Mouse (Mus musculus): Measurements from ENCODE around the gene Emc8. TPM values are rescaled to one million over a fixed set of nuclear protein-coding genes. Genes with fewer than 3 reads are reported as not detected.
A peak's percentile ranks its signal among the peaks of the same experiment; 100 is the strongest.

Gene Emc8
- polyA plus RNA-seq, 1 experiment from 2014 or later: 220 TPM

- H3K27me3 ChIP-seq: no peaks in the 10 kb centered on the region
- peak within 1 kb of the TSS; percentile 98 for H3K9ac ChIP-seq
- peaks cover 28% of the 10 kb centered on the region for H3K36me3 ChIP-seq
- no peaks in the 10 kb centered on the region for H3K9me3 ChIP-seq (replicated peaks)
- peaks cover 50% of the 10 kb centered on the region for H3K4me1 ChIP-seq
- ATAC-seq (ENCODE audit: insufficient number of reproducible peaks, low FRiP score, low TSS enrichment, low read depth): peak; percentile 95
- peak within 1 kb of the TSS; percentile 85 for H3K4me2 ChIP-seq (replicated peaks)
- WGBS: under 1% methylated on average over 103 of the region's 105 CpGs
- H3K4me3 ChIP-seq (replicated peaks): peak within 1 kb of the TSS; percentile 99
- H3K27ac ChIP-seq (replicated peaks): peak within 1 kb of the TSS; percentile 92
These were observed 606 bp downstream of the Emc8 start, which contains the start of the genes Gm27021 and Cox4i1 for GRCm38 (mm10) chr8:120667561-120668373. Gm27021 (minus strand) TSS chr8:120668079. Cox4i1 (plus strand) TSS chr8:120668222.

GRCm38 (mm10) chr8:120666807-120667470, 1.4 kb downstream of the Emc8 start:
- peak overlapping the region; percentile 99 for H3K4me3 ChIP-seq (replicated peaks)
- peak overlapping the region; percentile 85 for H3K4me2 ChIP-seq (replicated peaks)
- peak overlapping the region; percentile 98 for H3K9ac ChIP-seq
- H3K27ac ChIP-seq (replicated peaks): peak overlapping the region; percentile 92
- H3K9me3 ChIP-seq (replicated peaks): no peaks in the 10 kb centered on the region
- no peak for ATAC-seq (ENCODE audit: insufficient number of reproducible peaks, low FRiP score, low TSS enrichment, low read depth)
- no peaks in the 10 kb centered on the region for H3K27me3 ChIP-seq
- H3K4me1 ChIP-seq: peaks cover 50% of the 10 kb centered on the region
- peaks cover 20% of the 10 kb centered on the region for H3K36me3 ChIP-seq
- WGBS: under 1% methylated on average over 17 of the region's 17 CpGs

DNA sequence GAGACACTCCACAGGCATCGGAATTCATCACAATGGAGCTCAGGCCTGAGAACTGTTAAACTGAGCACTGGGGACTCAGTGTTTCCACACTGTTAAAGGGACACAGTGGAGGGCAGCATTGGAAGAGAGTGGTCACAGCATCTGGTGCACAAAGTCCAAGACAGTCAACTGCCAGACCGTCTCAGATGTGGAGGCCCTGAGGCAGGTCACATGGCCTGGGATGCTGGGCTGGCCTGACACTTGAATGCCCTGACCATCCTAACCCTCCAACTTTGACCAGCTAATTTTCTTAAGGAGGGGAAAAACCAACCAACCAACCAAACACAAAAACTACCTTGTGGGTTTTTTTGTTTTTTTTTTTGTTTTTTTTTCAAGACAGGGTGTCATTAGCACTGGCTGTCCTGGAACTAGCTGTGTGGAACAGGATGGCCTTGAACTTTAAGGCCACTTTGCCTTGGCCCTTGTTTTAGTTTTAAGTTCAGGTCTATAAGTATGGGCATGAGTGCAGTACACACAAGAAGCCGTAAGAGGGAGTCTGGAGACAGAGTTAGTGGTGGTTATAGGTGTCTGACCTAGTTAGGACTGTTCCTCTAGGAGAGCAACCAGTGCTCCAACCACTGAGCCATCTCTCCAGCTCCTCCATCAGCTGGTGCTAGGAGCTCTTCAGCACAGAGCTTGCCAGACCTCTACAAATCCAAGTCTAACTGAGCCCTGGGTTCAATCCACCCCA, 2.5 kb downstream of the Emc8 start:
- Histone ChIP-seq H3K4me1 (peaks cover 46% of the 10 kb centered on the region), H3K36me3 (peaks cover 11% of the 10 kb centered on the region), H3K9ac (no peak overlapping the region), H3K4me2 (replicated peaks) (peak overlapping the region; percentile 85), H3K4me3 (replicated peaks) (peak overlapping the region; percentile 99), H3K27ac (replicated peaks) (no peak overlapping the region), H3K27me3 (no peaks in the 10 kb centered on the region), H3K9me3 (replicated peaks) (no peaks in the 10 kb centered on the region)
- no peak for ATAC-seq (ENCODE audit: insufficient number of reproducible peaks, low FRiP score, low TSS enrichment, low read depth)
- WGBS: 66% methylated on average over 3 of the region's 3 CpGs

DNA sequence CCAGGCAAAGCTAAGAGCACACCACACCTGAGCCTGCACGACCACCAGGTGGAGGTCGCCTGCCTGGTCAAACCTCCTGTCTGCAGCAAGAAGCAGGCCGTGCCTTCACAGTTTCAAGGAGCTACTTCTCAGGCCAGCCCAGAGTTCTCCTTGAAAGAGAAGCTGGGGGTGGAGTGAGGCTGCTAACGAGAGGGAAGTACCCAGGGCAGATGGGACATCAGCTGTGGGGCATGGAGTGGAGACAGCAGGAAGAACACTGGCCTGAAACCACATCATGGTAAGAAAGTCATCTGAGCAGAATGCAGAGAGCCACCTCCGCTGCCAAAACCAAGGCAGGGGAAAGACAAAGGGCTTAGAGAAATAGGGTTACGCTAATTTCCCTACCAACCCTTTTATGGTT, 3.8 kb downstream of the Emc8 start:
- Histone ChIP-seq H3K9ac (no peak overlapping the region), H3K4me2 (replicated peaks) (no peak overlapping the region), H3K9me3 (replicated peaks) (no peaks in the 10 kb centered on the region), H3K36me3 (peaks cover 5% of the 10 kb centered on the region; the same call in 1 of the 2 replicates), H3K4me3 (replicated peaks) (no peak overlapping the region), H3K4me1 (peaks cover 40% of the 10 kb centered on the region), H3K27ac (replicated peaks) (no peak overlapping the region), H3K27me3 (no peaks in the 10 kb centered on the region)
- ATAC-seq (ENCODE audit: insufficient number of reproducible peaks, low FRiP score, low TSS enrichment, low read depth): no peak
- WGBS: 77% methylated on average over 6 of the region's 6 CpGs

DNA sequence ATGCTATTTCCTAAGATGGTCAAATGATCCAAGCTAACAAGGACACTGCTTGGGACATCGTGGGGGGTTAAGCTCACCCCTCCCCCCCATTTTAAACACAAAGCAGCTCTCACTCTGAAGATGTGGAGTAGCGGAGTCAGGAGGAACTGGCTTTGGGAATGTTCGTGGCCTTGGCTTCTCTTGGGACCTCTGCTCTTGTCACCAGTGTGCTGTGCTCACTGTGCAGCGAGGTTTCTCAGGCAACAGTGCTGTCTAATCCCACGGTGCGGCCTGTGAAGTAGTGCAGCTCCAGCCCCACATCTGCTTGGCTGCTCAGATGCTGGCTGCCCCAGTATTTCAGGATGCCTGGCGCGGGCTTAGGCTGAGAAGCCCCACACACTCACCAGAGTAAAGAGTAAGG, 11.0 kb downstream of the Emc8 start:
- Histone ChIP-seq H3K27ac (replicated peaks) (no peak overlapping the region), H3K9me3 (replicated peaks) (no peaks in the 10 kb centered on the region), H3K4me3 (replicated peaks) (no peak overlapping the region), H3K9ac (no peak overlapping the region), H3K4me2 (replicated peaks) (no peak overlapping the region), H3K27me3 (no peaks in the 10 kb centered on the region), H3K36me3 (peaks cover 65% of the 10 kb centered on the region), H3K4me1 (no peaks in the 10 kb centered on the region)
- WGBS: 82% methylated on average over 8 of the region's 8 CpGs
- no peak for ATAC-seq (ENCODE audit: insufficient number of reproducible peaks, low FRiP score, low TSS enrichment, low read depth)

GRCm38 (mm10) chr8:120656322-120657052, 11.9 kb downstream of the Emc8 start:
- Histone ChIP-seq H3K4me3 (replicated peaks) (no peak overlapping the region), H3K36me3 (peaks cover 65% of the 10 kb centered on the region), H3K9ac (no peak overlapping the region), H3K4me2 (replicated peaks) (no peak overlapping the region), H3K27me3 (no peaks in the 10 kb centered on the region), H3K27ac (replicated peaks) (no peak overlapping the region), H3K9me3 (replicated peaks) (no peaks in the 10 kb centered on the region), H3K4me1 (no peaks in the 10 kb centered on the region)
- ATAC-seq (ENCODE audit: insufficient number of reproducible peaks, low FRiP score, low TSS enrichment, low read depth): no peak
- WGBS: 89% methylated on average over 7 of the region's 7 CpGs

DNA sequence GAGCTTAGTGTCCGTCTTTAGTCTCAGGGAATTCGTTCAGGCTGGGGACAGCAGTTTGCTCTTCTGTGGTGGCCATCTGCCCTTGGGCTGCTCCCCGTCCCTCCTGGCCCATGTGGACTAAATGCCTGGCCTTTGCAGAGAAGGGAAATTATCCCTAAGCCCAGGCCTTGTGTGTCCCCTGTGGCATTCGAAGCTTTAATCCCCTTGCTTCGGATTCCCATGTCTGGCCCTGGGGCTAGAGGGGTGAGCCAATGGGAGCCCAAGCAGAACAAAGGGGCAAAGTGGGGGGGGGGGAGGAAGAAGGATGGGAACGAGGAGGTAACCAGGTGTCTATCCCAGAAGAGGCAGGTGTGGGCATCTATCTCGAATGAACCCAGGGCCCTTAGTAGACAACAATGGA, 20.8 kb downstream of the Emc8 start, which contains the start of gene 1190005I06Rik:
Gene 1190005I06Rik, minus strand, starts transcription at position 101 of the 400 bp plus-strand sequence.
- no peak within 1 kb of the TSS for H3K9ac ChIP-seq
- H3K4me3 ChIP-seq (replicated peaks): no peak within 1 kb of the TSS
- H3K27me3 ChIP-seq: no peaks in the 10 kb centered on the region
- WGBS: 28% methylated on average over 7 of the region's 7 CpGs
- no peak within 1 kb of the TSS for H3K4me2 ChIP-seq (replicated peaks)
- H3K4me1 ChIP-seq: peaks cover 13% of the 10 kb centered on the region
- ATAC-seq (ENCODE audit: insufficient number of reproducible peaks, low FRiP score, low TSS enrichment, low read depth): no peak
- H3K27ac ChIP-seq (replicated peaks): no peak within 1 kb of the TSS
- H3K36me3 ChIP-seq: no peaks in the 10 kb centered on the region; the same call in 1 of the 2 replicates
- no peaks in the 10 kb centered on the region for H3K9me3 ChIP-seq (replicated peaks)

GRCm38 (mm10) chr8:120644663-120645062, 23.7 kb downstream of the Emc8 start:
- H3K4me1 ChIP-seq: peaks cover 13% of the 10 kb centered on the region
- H3K27ac ChIP-seq (replicated peaks): peak overlapping the region; percentile 48
- H3K9me3 ChIP-seq (replicated peaks): no peaks in the 10 kb centered on the region
- H3K4me2 ChIP-seq (replicated peaks): no peak overlapping the region
- H3K27me3 ChIP-seq: no peaks in the 10 kb centered on the region
- no peaks in the 10 kb centered on the region; the same call in 1 of the 2 replicates for H3K36me3 ChIP-seq
- H3K4me3 ChIP-seq (replicated peaks): no peak overlapping the region
- 59% methylated on average over 7 of the region's 7 CpGs for WGBS
- no peak overlapping the region for H3K9ac ChIP-seq
- ATAC-seq (ENCODE audit: insufficient number of reproducible peaks, low FRiP score, low TSS enrichment, low read depth): no peak; the same call in 1 of the 2 replicates

- Histone ChIP-seq H3K4me2 (replicated peaks) (no peak overlapping the region), H3K9me3 (replicated peaks) (no peaks in the 10 kb centered on the region), H3K27me3 (no peaks in the 10 kb centered on the region), H3K36me3 (no peaks in the 10 kb centered on the region), H3K4me1 (peaks cover 13% of the 10 kb centered on the region), H3K27ac (replicated peaks) (no peak overlapping the region), H3K4me3 (replicated peaks) (no peak overlapping the region), H3K9ac (no peak overlapping the region)
- 78% methylated on average over 10 of the region's 10 CpGs for WGBS
- no peak for ATAC-seq (ENCODE audit: insufficient number of reproducible peaks, low FRiP score, low TSS enrichment, low read depth)
These were observed 26.2 kb downstream of the Emc8 start for GRCm38 (mm10) chr8:120642031-120642662.

GRCm38 (mm10) chr8:120641245-120641644, 27.1 kb downstream of the Emc8 start:
- no peak for ATAC-seq (ENCODE audit: insufficient number of reproducible peaks, low FRiP score, low TSS enrichment, low read depth)
- H3K4me3 ChIP-seq (replicated peaks): no peak overlapping the region
- no peak overlapping the region for H3K4me2 ChIP-seq (replicated peaks)
- peaks cover 13% of the 10 kb centered on the region for H3K4me1 ChIP-seq
- WGBS: 35% methylated on average over 8 of the region's 8 CpGs
- no peaks in the 10 kb centered on the region for H3K36me3 ChIP-seq
- H3K9ac ChIP-seq: no peak overlapping the region
- H3K27ac ChIP-seq (replicated peaks): no peak overlapping the region
- no peaks in the 10 kb centered on the region for H3K9me3 ChIP-seq (replicated peaks)
- no peaks in the 10 kb centered on the region for H3K27me3 ChIP-seq

All from embryonic facial prominence, embryonic 15.5 days (tissue).